Mouse (Mus musculus) c-Kit-positive CD71-negative TER-119-negative erythroid progenitor cells, embryonic 14.5 days (primary cell): ENCODE data around the gene Chrm4.

Source experiments
- DNase-seq: peaks from one replicate; pipeline ENCODE4 v3.0.0-alpha.2; 2013; ENCODE audit warnings: low read depth

The Chrm4 gene

GRCm38 (mm10) chr2:91963443-91963932 lies 36.4 kb downstream of the Chrm4 start:
- DNase-seq: peak; percentile 80

GRCm38 (mm10) chr2:91964610-91965204 lies 37.7 kb downstream of the Chrm4 start:
- DNase-seq: no peak

GRCm38 (mm10) chr2:91965417-91965816 lies 38.4 kb downstream of the Chrm4 start:
- DNase-seq: no peak

GRCm38 (mm10) chr2:91966367-91966766 lies 39.3 kb downstream of the Chrm4 start:
- DNase-seq: no peak

- DNase-seq: no peak
Observed at GRCm38 (mm10) chr2:91967962-91968361, 40.9 kb downstream of the Chrm4 start.

GRCm38 (mm10) chr2:91971231-91972097 lies 44.4 kb downstream of the Chrm4 start:
- no peak for DNase-seq

- DNase-seq: no peak
Observed at GRCm38 (mm10) chr2:91972121-91972566, 45.1 kb downstream of the Chrm4 start.

GRCm38 (mm10) chr2:91973416-91974135 lies 46.5 kb downstream of the Chrm4 start:
- no peak for DNase-seq

GRCm38 (mm10) chr2:91975581-91976541 lies 48.8 kb downstream of the Chrm4 start, which contains the start of gene Dgkz:
Gene Dgkz, minus strand, starts transcription at chr2:91975864.
- DNase-seq: no peak

GRCm38 (mm10) chr2:91977960-91978359 lies 50.9 kb downstream of the Chrm4 start:
- no peak for DNase-seq
